Mouse (Mus musculus) midbrain, postnatal 0 days (tissue): ENCODE measurements around the gene Nploc4. TPM values are rescaled to one million over a fixed set of nuclear protein-coding genes. Genes with fewer than 3 reads are reported as not detected.

Experiments
- ATAC-seq: fragments of 200-750 bp; cut with Nextera tagmentation; 2 replicates; pipeline ENCODE4 v1.8.0; 2017; ENCODE audit warnings: moderate number of reproducible peaks, mild to moderate bottlenecking, moderate TSS enrichment, moderate library complexity; ENCODE audit not compliant: low FRiP score
- DNase-seq: peaks from one replicate; pipeline ENCODE4 v3.0.0-alpha.2; 2015; ENCODE audit warnings: low spot score
- H3K27ac ChIP-seq: fragments of 300-500 bp; sonication (generic); 2 replicates; pipeline ENCODE4 v1.5.1; 2014; ENCODE audit warnings: low read depth, mild to moderate bottlenecking, low read length, mixed read lengths
- H3K27me3 ChIP-seq: fragments of 300-500 bp; sonication (generic); 2 replicates; pipeline ENCODE4 v1.6.1; 2014; ENCODE audit warnings: low read length, control low read depth, mixed read lengths; ENCODE audit not compliant: insufficient read depth
- H3K36me3 ChIP-seq: fragments of 300-500 bp; sonication (generic); 2 replicates; pipeline ENCODE4 v1.6.1; 2014; ENCODE audit warnings: low read length, control low read depth, mixed read lengths; ENCODE audit not compliant: insufficient read depth
- H3K4me1 ChIP-seq: fragments of 300-500 bp; sonication (generic); 2 replicates; pipeline ENCODE4 v1.6.1; 2014; ENCODE audit warnings: mild to moderate bottlenecking, control low read depth, antibody characterized with exemption, low read length, mixed read lengths; ENCODE audit not compliant: insufficient read depth
- H3K4me2 ChIP-seq: fragments of 300-500 bp; sonication (generic); 2 replicates; pipeline ENCODE4 v1.6.1; 2014; ENCODE audit warnings: low read depth, mild to moderate bottlenecking, low read length, mixed read lengths; ENCODE audit not compliant: poor library complexity, severe bottlenecking
- H3K4me3 ChIP-seq: fragments of 300-500 bp; sonication (generic); 2 replicates; pipeline ENCODE4 v1.5.1; 2014; ENCODE audit warnings: low read depth, mild to moderate bottlenecking, low read length, moderate library complexity
- H3K9ac ChIP-seq: fragments of 300-500 bp; sonication (generic); replicated peaks from 2 replicates; pipeline ENCODE4 v1.6.1; 2014; ENCODE audit warnings: mild to moderate bottlenecking, low read length, moderate library complexity, mixed read lengths; ENCODE audit not compliant: poor library complexity, severe bottlenecking
- H3K9me3 ChIP-seq: fragments of 300-500 bp; sonication (generic); 2 replicates; pipeline ENCODE4 v1.6.1; 2016; ENCODE audit warnings: low read length, control low read depth
- CTCF ChIP-seq: IDR thresholded peaks from 2 replicates; pipeline ENCODE4 v1.5.1; 2016; ENCODE audit warnings: antibody characterized with exemption, mild to moderate bottlenecking
- WGBS: fragments of 180-500 bp; shearing (Covaris S2); extraction: QIAGEN DNeasy Blood & Tissue Kit; methylation state at CpG from one replicate; pipeline ENCODE4 v1.1.7; 2014; 5-methylcytosine and 5-hydroxymethylcytosine counted together
- polyA plus RNA-seq: library from polyadenylated mRNA; unstranded; fragments of >200 nt; fragmentation: Nextera tagmentation; extraction: Ambion mirVana; gene quantifications from 2 replicates; pipeline ENCODE4 v1.2.1, GENCODE M21; 2015
- total RNA-seq: library from RNA; depleted of rRNA; stranded (reverse); fragments of >200 nt; gene quantifications from 2 replicates; pipeline ENCODE4 v1.2.3, GENCODE M21; 2014

The Nploc4 gene
- total and polyA plus RNA-seq, 2 experiments from 2014 or later: 27.1 to 64.4 TPM

DNA sequence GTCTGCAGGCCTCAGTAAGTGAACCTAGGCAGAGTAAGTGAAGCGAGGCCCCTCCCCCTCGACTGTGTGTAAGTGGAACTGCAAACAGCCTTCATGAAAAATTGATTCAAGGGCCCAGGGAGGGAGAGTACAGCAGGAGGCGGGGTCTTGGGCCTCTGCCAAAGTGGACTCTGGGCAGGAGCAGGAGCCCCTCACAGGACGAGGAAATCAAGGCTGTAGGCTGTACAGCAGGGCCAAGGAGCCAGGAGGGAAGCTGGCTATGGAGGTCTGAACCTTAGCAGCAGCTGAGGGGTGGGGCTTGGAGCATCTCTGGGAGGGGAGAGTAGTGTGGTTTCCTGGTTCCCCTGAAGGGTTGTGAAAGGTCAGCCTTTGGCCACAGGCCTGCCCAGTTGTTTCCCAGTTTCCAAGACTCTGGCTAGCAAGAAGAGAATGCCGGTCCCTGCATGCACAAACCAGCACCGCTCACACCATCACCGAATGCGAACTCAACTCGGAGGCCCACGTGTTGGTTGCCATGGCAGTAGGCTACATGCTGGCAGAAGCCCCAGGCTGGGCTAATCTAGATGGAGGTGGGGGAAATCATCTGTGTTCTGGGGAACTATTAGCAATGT, 79.6 kb downstream of the Nploc4 start:
- Histone ChIP-seq H3K9me3 (no peaks in the 10 kb centered on the region), H3K27me3 (no peaks in the 10 kb centered on the region), H3K4me1 (peaks cover 16% of the 10 kb centered on the region), H3K9ac (peak overlapping the region; percentile 14; the same call in 1 of the 2 replicates), H3K4me3 (no peak overlapping the region), H3K36me3 (no peaks in the 10 kb centered on the region), H3K27ac (peak overlapping the region; percentile 74), H3K4me2 (peak overlapping the region; percentile 3; the same call in 1 of the 2 replicates)
- DNase-seq: peak; percentile 82
- TF ChIP-seq CTCF: no peak
- WGBS: 5% methylated on average over 10 of the region's 10 CpGs
- ATAC-seq: peak; percentile 79; the same call in 1 of the 2 replicates

DNA sequence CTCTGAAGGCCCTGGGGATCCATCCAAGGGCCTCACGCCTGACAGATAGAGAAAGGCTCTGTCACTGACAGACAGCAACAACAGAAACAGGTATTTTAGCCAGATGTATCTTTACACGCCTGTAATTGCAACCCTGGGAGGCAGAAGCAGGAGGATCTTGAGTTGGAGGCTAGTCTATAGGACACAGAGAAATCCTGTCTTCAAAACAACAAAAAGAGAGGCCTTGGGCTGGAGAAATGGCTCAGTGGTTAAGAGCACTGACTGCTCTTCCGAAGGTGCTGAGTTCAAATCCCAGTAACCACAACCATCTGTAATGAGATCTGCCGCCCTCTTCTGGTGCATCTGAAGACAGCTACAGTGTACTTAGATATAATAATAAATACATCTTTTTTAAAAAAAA, 80.6 kb downstream of the Nploc4 start:
- TF ChIP-seq CTCF: peak; percentile 33
- WGBS: 94% methylated on average over 4 of the region's 4 CpGs
- no peak for ATAC-seq
- Histone ChIP-seq H3K9me3 (no peaks in the 10 kb centered on the region), H3K4me2 (no peak overlapping the region), H3K36me3 (no peaks in the 10 kb centered on the region), H3K4me3 (no peak overlapping the region), H3K27ac (no peak overlapping the region), H3K4me1 (peaks cover 16% of the 10 kb centered on the region), H3K27me3 (no peaks in the 10 kb centered on the region), H3K9ac (no peak overlapping the region)
- no peak for DNase-seq

DNA sequence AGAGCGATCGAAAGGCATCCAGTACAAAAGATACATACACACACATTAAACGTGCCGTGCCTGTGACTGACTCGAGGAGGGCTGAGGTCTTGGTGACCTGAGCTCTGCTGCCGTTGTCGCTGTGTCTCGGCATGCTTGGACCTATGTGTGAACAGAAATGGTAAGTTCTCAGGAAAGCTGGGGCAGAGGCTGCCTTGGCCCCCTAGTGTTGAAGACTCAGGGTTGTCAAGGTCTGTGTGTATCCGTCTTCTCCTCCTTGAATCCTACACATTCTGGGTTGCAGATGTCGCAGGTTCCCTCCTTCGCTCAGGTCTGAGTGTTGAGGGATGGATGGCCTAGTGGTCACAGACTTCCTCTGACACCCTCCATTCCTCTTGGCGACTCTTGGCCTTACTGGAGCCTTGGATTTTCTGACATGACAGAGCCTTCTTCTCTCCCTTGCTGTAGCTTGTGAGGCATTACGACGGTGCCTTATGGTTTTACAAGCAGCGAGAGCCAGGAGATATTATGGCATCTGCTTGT, 81.1 kb downstream of the Nploc4 start:
- no peak overlapping the region for H3K9ac ChIP-seq
- H3K4me3 ChIP-seq: no peak overlapping the region
- no peak for ATAC-seq
- TF ChIP-seq CTCF: peak; percentile 41
- no peaks in the 10 kb centered on the region for H3K9me3 ChIP-seq
- H3K4me1 ChIP-seq: peaks cover 16% of the 10 kb centered on the region
- H3K4me2 ChIP-seq: no peak overlapping the region
- H3K27ac ChIP-seq: no peak overlapping the region
- 87% methylated on average over 15 of the region's 15 CpGs for WGBS
- no peaks in the 10 kb centered on the region for H3K36me3 ChIP-seq
- DNase-seq: no peak
- H3K27me3 ChIP-seq: no peaks in the 10 kb centered on the region

DNA sequence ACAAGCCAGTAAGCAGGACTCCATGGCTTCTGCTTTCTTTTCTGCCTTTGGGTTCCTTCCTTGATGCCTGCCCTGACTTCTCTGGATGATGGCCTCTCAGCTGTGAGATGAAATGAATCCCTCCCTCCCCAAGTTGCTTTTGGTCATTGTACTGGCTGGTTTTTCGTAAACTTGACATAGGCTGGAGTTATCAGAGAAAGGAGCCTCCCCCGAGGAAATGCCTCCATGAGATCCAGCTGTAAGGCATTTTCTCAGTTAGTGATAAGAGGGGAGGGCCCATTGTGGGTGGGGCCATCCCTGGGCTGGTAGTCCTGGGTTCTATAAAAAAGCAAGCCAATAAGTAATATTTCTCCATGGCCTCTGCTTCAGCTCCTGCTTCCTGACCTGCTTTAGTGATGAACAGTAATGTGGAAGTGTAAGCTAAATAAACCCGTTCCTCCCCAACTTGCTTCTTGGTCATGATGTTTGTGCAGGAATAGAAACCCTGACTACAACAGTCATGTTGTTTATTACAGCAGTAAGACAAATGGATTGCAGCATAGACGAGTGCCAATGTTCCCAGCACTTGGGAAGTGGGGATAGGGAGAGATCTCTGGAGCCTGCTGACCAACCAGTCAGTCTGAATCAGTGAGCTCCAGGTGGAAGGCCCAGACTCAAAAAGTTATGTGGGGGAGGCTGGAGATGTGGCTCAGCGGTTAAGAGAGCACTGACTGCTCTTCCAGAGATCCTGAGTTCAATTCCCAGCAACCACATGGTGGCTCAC, 82.0 kb downstream of the Nploc4 start:
- H3K9ac ChIP-seq: no peak overlapping the region
- H3K27me3 ChIP-seq: no peaks in the 10 kb centered on the region
- no peaks in the 10 kb centered on the region for H3K36me3 ChIP-seq
- no peak for DNase-seq
- 86% methylated on average over 5 of the region's 5 CpGs for WGBS
- no peak overlapping the region for H3K27ac ChIP-seq
- no peak for ATAC-seq
- H3K4me3 ChIP-seq: no peak overlapping the region
- peaks cover 20% of the 10 kb centered on the region for H3K4me1 ChIP-seq
- no peak for TF ChIP-seq CTCF
- H3K9me3 ChIP-seq: no peaks in the 10 kb centered on the region
- H3K4me2 ChIP-seq: no peak overlapping the region

DNA sequence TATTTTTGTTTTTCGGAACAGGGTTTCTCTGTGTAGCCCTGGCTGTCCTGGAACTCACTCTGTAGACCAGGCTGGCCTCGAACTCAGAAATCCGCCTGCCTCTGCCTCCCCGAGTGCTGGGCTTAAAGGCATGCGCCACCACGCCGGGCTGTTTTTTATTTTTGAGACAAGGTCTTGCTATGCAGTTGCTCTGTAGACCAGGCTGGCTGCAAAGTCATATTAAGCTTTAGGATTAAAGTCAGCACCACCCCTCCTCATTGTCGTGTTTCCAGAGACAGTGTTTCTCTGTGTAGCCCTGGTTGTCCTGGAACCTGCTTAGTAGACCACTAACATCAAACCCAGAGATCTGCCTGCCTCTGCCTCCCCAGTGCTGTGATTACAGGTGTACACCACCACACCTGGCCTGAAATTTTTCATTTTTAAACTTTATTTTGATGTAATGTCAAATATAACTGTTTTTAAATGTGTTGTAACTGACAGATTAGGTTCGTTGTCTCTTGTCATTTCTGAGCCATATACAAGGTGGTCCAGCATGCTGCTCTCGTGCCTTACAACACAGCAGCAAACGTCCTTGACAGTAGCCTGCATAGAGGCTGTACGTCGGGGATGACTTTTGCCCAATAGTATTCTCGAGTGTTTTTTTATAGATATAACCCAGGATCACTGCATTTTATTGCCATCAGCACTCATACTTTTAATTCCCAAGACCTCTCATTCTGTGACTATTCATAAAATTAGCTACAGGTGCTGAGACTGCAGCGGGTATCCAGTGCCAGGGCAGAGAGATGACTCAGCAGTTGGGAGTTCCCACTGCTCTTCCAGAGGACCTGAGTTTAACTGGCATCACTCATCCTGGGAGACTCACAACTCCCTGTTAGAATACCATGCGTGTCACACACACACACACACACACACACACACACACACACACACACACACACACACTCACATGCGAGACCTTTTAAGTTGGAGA, 82.9 kb downstream of the Nploc4 start:
- ATAC-seq (no peak), DNase-seq (no peak)
- Histone ChIP-seq H3K4me2 (no peak overlapping the region), H3K27me3 (no peaks in the 10 kb centered on the region), H3K36me3 (no peaks in the 10 kb centered on the region), H3K9me3 (no peaks in the 10 kb centered on the region), H3K4me3 (no peak overlapping the region), H3K27ac (no peak overlapping the region), H3K9ac (no peak overlapping the region), H3K4me1 (peaks cover 20% of the 10 kb centered on the region)
- WGBS: 84% methylated on average over 17 of the region's 17 CpGs
- no peak for TF ChIP-seq CTCF
